Mouse (Mus musculus): ENCODE results near the gene Scaf8. TPM values are rescaled to one million over a fixed set of nuclear protein-coding genes. Genes with fewer than 3 reads are reported as not detected.

Gene Scaf8
- total RNA-seq, 2 experiments from 2014 or later = 58.8 to 63.6 TPM

DNA sequence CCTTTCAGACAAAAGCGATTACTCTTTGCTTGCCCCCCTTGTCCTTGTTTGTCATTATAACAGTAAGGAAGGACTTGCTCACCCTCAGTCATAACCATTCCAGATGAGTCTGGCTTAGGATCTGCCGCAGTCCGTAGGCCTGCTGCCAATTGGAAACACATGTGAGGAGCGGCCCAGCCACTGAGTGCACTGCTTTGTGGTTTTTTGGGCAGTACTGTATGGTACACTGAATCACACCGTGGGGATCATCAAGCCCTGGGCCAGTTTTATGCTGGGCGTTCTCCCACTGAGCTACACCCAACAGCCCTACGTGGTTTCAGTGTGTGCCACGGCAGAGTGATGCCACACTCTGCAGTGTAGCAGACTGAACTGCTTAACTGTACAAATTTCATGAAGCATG is 85.6 kb downstream of the Scaf8 start:
- DNase-seq (ENCODE audit: extremely low spot score in 1 of 2, low spot score in 2 of 2) = no peak
- intact Hi-C loops (cut with DNase I) = no loop called here
- TF ChIP-seq CTCF (IDR thresholded peaks at IDR 0.05) = no peak
- Histone ChIP-seq H3K4me3 (no peak overlapping the region), H3K27ac (no peak overlapping the region)

DNA sequence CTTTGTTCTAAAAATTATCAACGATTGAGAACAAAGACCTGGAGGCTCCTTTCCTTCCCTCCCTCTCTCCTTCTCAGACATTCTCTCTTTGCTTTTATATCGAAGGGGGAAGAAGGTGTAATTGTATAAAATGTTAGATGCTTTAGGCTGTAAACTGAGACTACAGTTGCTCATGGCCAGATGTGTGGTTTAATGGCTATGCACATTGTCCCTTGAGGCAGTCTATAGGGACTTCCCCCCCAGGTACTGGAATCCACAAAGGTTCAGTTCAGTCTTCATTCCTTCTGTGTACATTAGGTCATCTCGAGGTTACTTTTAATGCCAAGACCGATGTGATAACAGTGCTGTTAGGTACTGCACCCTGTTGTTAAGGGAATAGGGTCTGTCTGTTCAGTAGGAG is 89.1 kb downstream of the Scaf8 start:
- no peak for DNase-seq (ENCODE audit: extremely low spot score in 1 of 2, low spot score in 2 of 2)
- TF ChIP-seq CTCF (IDR thresholded peaks at IDR 0.05) = no peak
- Histone ChIP-seq H3K4me3 (no peak overlapping the region), H3K27ac (no peak overlapping the region)
- intact Hi-C loops (cut with DNase I) = no loop called here

DNA sequence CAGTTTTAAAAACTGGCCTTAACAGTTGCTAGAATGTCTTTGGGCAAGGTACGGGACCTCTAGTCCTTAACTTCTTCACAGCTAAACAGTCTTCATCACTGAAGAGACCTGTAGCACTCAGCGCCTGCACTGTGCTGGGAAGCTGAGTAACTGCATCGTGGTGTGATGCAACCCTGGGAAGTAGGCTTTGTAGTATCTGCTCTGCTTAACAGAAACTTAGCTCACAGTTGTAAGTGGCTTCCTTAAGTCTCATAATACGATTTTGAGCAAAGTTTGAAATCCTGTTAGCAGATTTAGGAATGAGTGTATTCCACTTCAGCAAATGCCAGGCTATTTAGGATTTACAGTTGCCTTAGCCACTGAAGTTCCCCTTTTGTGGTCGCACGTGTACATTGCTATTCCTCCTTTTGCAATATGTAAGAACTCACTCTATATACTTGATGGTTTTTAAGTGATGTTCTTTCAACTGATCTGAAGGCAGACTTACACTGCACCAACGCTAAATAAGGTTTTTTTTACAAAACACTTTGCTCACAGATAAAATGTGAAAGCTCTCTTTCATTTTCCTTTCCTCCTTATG is 90.1 kb downstream of the Scaf8 start:
- intact Hi-C loops (cut with DNase I) = no loop called here
- TF ChIP-seq CTCF (IDR thresholded peaks at IDR 0.05) = no peak
- DNase-seq (ENCODE audit: extremely low spot score in 1 of 2, low spot score in 2 of 2) = no peak
- no peak overlapping the region for H3K4me3 ChIP-seq
- no peak overlapping the region for H3K27ac ChIP-seq

DNA sequence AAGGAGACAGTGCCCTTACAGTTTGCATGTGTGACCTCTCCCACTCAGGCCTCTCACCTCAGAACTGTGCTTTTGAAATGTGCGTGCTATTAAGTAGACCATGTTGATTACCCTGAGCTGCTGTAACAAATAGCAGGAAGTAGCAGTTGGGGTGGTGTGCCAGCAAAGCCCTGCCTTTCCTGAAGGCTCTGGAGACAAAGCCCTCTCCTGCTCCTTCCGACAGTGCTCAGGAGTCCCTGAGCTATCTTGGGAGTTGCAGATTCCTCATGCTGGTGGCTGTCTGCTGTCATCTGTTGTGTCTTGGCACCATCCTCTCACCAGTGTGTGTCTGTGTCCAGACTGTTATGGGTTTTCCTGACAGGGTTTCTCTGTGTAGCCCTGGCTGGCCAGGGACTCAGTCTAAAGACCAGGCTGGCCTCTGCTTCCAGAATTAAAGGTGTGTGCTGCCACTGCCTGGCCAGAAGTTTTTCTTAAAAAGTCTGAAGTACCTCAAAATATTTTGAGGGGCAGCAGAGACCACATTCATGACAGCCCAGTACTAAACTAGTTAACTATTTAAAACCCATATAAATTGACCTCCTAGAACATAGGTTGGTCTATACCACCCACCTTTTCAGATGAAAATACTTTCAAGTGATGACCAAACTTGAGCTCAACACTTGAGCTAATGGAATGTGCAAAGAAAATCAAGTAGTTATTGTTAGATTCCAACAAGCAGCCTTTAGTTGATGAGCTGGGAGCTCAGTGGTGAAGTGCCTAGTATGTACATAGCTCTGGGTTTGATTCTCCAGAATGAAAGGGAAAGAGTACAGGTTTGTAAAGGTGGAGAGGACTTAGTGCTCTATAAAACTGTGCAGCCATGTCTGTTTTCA is 92.0 kb downstream of the Scaf8 start:
- Histone ChIP-seq H3K27ac (peak overlapping the region; percentile 56), H3K4me3 (no peak overlapping the region)
- no peak; the same call in none of the 2 replicates for TF ChIP-seq CTCF (IDR thresholded peaks at IDR 0.05)
- intact Hi-C loops (cut with DNase I) = no loop called here
- no peak for DNase-seq (ENCODE audit: extremely low spot score in 1 of 2, low spot score in 2 of 2)

DNA sequence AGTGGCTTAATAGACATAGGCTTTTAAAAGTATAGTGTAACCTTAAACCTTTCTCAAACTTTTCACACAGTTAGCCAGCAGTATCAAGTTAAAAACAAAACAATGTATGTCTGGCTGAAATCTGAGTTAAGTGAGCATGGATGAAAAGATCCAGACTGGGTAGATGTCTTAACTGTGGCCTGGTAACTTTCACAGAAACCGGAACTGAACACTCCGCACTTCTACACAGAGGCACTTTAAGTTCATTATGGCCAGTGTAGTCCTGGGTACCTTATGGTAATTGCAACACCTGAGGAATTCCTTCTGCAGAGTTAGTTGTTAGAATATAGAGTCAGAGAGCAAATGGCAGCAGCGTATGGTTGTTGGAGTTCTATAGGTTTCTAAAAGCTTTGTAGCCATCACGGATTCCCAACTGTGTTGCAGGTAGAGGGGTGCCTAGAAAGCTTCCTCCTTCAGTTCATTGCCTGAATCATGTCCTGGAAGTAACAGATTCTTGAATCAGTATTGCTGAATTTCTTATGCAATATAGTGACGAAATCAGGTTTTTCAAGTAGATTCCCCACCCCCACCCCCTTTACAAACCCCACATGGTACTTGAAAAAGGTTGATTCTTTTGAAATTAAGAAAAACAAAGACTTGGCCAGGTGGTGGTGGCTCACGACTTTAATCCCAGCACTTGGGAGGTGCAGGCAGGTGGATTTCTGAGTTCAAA is 92.9 kb downstream of the Scaf8 start:
- Histone ChIP-seq H3K27ac (no peak overlapping the region), H3K4me3 (no peak overlapping the region)
- no peak for TF ChIP-seq CTCF (IDR thresholded peaks at IDR 0.05)
- DNase-seq (ENCODE audit: extremely low spot score in 1 of 2, low spot score in 2 of 2) = no peak
- intact Hi-C loops (cut with DNase I) = no loop called here

DNA sequence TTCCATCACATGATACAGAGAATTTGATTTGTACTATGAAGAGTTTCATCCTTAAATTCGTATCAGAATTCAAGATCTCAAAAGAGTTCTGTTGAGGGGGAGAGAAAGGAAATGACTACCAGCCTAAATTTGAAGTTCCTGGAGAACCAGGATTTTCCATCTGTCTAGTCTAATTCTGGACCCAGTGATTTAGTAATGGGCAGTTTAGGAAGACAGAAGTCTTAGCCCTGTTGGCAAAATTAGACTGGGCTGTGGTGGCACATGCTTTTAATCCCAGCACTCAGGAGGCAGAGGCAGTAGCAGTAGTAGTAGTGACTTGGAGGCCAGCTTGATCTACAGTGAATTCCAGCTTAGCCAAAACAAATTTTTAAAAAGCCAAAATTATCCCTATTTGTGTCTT is 93.7 kb downstream of the Scaf8 start:
- no peak for TF ChIP-seq CTCF (IDR thresholded peaks at IDR 0.05)
- no peak for DNase-seq (ENCODE audit: extremely low spot score in 1 of 2, low spot score in 2 of 2)
- Histone ChIP-seq H3K4me3 (no peak overlapping the region), H3K27ac (no peak overlapping the region)
- intact Hi-C loops (cut with DNase I) = no loop called here

DNA sequence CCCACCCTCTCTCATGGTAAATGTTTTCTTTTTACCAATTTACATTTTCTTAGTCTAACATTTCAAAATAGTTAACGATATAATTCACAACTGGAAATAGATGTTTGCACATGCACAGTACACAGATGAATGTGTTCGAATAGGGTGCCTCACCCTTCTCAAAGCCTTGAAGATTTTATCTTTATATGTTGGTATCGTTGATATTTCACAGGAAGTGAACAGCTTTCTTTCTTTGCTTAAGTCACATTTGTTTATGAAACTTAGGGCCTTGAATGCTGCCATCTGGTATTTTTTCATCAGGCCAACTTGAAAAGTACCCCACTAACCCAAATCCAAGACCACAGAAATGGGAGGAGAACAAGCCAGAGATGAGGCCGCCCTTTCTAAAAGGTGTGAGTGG is 94.8 kb downstream of the Scaf8 start:
- TF ChIP-seq CTCF (IDR thresholded peaks at IDR 0.05) = no peak
- no peak overlapping the region for H3K4me3 ChIP-seq
- no peak overlapping the region for H3K27ac ChIP-seq
- no peak for DNase-seq (ENCODE audit: extremely low spot score in 1 of 2, low spot score in 2 of 2)
- intact Hi-C loops (cut with DNase I) = no loop called here

DNA sequence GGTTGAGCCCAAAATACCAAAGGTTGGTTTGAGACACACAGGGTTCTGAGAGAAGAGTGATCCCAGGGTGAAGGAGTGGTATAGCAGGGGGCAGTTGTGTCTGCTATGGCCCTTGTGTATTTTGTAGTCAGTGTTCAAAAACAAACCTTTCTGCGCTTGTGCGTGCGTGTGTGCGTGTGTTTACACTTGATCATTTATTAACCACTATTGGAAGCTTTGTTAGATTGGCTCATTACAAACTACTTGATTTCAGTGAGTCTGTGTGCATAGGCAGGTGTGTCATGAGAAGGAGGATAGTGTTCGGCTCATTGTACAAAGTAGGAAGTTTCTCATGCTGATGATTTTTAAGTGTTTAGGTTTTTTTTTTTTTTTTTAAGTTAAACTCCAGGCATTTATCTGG is 95.4 kb downstream of the Scaf8 start:
- Histone ChIP-seq H3K27ac (no peak overlapping the region), H3K4me3 (no peak overlapping the region)
- no peak for TF ChIP-seq CTCF (IDR thresholded peaks at IDR 0.05)
- DNase-seq (ENCODE audit: extremely low spot score in 1 of 2, low spot score in 2 of 2) = no peak
- intact Hi-C loops (cut with DNase I) = no loop called here

DNA sequence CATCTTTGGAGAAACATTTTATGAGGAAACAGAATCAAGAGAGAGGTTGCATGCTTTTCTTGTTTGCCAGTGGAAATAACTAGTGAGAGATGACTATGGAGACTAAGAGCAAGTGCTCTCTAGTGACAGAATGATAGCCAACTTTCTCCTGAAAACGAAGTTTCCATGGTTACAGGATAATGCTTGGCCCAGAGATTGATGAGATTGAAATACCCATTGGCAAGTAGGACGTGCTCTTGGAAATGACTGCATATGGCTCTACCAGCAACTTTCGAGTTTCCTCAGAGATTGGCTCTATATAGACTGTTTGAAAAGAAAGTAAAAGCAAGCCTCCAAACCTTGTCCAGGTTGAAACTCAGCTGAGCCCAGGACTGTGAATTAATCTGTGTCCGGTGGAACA is 97.3 kb downstream of the Scaf8 start:
- H3K27ac ChIP-seq = no peak overlapping the region
- no peak for TF ChIP-seq CTCF (IDR thresholded peaks at IDR 0.05)
- intact Hi-C loops (cut with DNase I) = no loop called here
- no peak for DNase-seq (ENCODE audit: extremely low spot score in 1 of 2, low spot score in 2 of 2)
- no peak overlapping the region for H3K4me3 ChIP-seq

DNA sequence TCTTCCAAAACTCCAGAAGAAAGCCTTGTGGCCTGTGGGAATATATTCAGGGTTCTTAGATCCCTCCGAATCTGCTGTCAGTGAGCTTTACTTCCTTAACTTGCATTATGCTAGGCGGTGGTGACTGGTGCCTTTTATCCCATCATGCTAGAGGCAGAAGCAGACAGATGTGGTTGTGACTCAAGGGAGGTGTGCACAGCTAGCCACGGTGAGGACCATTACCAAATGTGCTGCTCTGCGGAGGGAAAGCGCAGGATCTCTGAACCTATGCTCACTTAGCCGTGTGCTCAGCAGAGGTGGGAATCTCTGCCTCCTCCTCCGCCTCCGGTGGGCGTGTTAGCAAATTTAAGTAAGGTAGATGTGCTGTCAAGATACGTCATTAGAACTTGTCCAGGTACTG is 98.1 kb downstream of the Scaf8 start:
- Histone ChIP-seq H3K27ac (no peak overlapping the region), H3K4me3 (no peak overlapping the region)
- no peak for DNase-seq (ENCODE audit: extremely low spot score in 1 of 2, low spot score in 2 of 2)
- intact Hi-C loops (cut with DNase I) = no loop called here
- no peak for TF ChIP-seq CTCF (IDR thresholded peaks at IDR 0.05)

DNA sequence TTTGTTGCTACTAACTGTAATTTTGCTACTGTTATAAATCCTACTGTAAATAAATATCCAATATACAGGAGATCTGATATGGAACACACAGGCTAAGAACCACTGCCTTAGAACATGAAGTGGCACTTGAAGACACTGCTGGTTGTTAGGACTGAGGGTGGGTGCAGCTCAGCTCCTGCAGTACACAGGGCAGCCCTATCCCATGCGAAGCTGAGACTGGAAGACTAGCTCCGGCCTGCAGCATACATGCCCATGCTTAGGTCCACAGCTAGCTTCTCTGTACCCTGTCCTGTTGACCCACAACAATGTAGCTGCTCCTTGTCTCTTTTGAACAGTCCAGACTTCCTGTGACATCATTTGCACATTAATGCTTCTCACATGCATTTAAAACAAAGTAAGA is 100.1 kb downstream of the Scaf8 start:
- no peak overlapping the region for H3K27ac ChIP-seq
- no peak for TF ChIP-seq CTCF (IDR thresholded peaks at IDR 0.05)
- DNase-seq (ENCODE audit: extremely low spot score in 1 of 2, low spot score in 2 of 2) = no peak
- intact Hi-C loops (cut with DNase I) = no loop called here
- H3K4me3 ChIP-seq = no peak overlapping the region

DNA sequence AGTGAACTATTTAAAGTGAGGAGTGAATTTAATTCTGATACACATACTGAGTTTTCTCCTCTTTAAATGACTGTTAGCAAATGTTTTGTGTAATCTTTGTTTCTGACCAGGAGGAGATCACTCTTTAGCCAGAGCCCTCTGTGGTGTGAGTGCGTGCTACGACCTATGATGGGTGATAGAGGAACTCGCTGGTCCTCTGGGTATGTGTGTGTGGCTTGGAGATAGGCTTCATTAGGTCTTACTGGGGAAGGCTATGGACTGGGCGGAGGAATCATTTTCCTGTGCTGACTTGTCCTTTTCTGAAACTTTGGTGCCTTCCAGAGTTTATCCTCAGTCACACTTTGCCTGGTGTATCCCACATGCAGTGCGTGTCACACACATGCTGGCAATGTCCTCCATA is 102.3 kb downstream of the Scaf8 start:
- DNase-seq (ENCODE audit: extremely low spot score in 1 of 2, low spot score in 2 of 2) = no peak
- TF ChIP-seq CTCF (IDR thresholded peaks at IDR 0.05) = no peak
- no peak overlapping the region for H3K4me3 ChIP-seq
- intact Hi-C loops (cut with DNase I) = no loop called here
- no peak overlapping the region for H3K27ac ChIP-seq
